Mouse (Mus musculus) brain, embryonic 14.5 days (tissue): Measurements from ENCODE around the gene Pla2g4e.

Experiments
- CTCF ChIP-seq: fragments of 200-500 bp; IDR thresholded peaks from 2 replicates; pipeline ENCODE4 v1.5.1; 2012; ENCODE audit warnings: inconsistent platforms, mild to moderate bottlenecking, moderate library complexity, borderline replicate concordance; ENCODE audit not compliant: insufficient read depth, insufficient read length; ENCODE audit errors: extremely low read depth
- POLR2A ChIP-seq: fragments of 200-500 bp; IDR thresholded peaks from 2 replicates; pipeline ENCODE4 v1.6.1; 2012; ENCODE audit warnings: mild to moderate bottlenecking, inconsistent platforms, borderline replicate concordance; ENCODE audit not compliant: poor library complexity, insufficient read depth, insufficient read length, severe bottlenecking; ENCODE audit errors: extremely low read depth

DNA sequence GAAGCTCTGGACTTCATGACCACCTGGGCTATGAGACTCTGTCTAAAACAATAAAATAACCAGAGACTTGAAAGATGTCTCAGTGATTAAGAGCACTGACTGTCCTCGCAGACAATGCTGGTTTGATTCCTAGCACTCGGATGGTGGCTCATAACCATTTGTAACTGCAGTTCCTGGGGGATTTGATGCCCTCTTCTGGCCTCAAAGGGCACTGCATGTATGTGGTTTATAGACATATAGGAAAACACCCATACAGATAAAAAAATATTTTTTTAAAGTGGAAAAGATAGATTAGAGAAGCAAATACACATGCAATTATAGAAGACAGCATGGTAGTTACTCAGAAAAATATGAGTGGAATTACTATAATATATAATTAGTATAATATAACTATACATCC lies 87.5 kb downstream of the Pla2g4e start:
- TF ChIP-seq POLR2A: no peak
- peak; percentile 6; the same call in 1 of the 2 replicates for TF ChIP-seq CTCF
